Mouse (Mus musculus): ENCODE results near the gene Jdp2.

The Jdp2 gene

DNA sequence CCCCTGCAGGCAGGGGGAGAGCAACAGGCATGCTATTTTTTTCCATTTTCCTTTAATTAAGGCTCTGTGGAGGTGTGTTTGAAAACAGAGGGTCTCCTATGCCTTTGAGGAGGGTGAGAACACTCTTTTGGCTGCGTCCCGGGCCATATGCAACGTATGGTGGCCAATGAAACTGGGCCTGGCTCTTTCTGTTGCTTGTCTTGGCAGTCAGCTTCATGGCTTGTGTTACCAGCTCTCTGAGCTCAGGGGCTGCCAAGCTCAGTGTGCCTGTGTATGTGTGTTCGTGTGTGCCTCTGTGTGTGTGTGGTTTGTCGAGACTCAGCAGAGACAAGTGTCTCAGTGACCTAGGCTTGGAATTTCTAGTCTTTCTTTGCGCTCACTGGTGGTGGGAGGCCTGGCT, 2.7 kb downstream of the Jdp2 start:
- no peak for DNase-seq (ENCODE audit: low spot score in 2 of 2)

GRCm38 (mm10) chr12:85602153-85602552, 3.3 kb downstream of the Jdp2 start:
- no peak for DNase-seq (ENCODE audit: low spot score in 2 of 2)

DNA sequence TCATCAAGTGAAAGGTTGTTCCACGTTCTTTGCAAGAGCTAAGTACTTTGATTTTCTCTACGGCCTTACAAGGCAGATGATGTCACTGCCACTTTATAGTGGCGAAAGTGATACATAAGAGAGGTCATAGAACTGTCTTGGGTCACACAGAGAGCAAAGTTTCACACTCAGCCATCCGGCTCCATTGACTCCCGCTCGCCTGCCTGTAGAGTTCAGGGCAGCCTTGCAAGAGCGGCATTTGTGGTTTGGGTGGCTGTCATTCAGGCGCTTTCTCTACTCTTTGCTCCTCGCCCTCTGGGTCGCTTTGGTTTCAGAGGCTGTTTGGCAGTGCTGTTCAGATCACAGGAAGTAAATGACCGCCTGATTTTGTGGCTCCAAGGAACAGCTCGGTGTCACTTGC, 4.0 kb downstream of the Jdp2 start:
- no peak for DNase-seq (ENCODE audit: low spot score in 2 of 2)

DNA sequence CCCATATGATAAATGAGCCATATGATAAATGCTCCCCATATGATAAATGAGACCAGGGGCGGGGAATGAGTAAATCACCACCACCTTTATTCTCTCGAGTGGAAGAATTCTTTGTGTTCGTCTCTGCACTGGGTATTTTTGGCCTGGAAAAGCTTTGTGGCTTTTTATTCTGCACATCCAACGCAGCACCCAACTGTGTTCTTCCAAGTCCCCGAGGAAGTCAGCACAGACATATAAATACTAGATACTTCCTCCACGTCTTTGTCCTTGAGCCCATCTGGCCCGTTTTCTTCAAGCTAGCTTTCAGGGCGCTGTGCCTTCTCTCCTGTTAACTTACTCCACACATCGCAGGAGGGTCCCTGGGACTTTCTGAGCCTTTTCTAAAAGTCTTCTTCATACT, 4.9 kb downstream of the Jdp2 start:
- no peak for DNase-seq (ENCODE audit: low spot score in 2 of 2)

GRCm38 (mm10) chr12:85604301-85604998, 5.6 kb downstream of the Jdp2 start:
- DNase-seq (ENCODE audit: low spot score in 2 of 2) = no peak

GRCm38 (mm10) chr12:85607519-85608449, 9.0 kb downstream of the Jdp2 start:
- peak in 1 of 2 experiments; percentile 26 for DNase-seq (ENCODE audit: low spot score in 2 of 2)

- no peak for DNase-seq (ENCODE audit: low spot score in 2 of 2)
These were observed 11.3 kb downstream of the Jdp2 start for GRCm38 (mm10) chr12:85610167-85610566.

- DNase-seq (ENCODE audit: low spot score in 2 of 2) = no peak
These were observed 15.3 kb downstream of the Jdp2 start for GRCm38 (mm10) chr12:85614090-85614489.

DNA sequence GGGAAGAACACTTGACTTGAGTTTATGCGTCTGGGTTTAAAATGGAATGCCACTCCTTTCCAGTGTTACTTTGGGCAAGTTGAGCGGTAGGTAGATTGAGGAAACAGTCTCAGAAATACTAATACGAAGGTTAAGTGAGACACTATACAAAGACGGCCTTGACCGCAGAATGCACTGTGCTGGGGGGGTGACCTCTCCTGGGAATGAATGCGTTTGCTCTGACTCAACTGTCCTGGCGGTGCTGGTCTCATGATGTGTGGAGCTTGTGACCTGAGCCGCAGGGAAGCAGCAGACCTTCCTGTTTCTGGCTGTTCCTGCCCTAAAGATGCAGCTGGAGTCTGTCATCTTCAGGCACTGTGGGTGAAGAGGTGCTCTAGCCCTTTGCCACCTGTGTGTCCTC, 16.7 kb downstream of the Jdp2 start:
- no peak for DNase-seq (ENCODE audit: low spot score in 2 of 2)

- no peak for DNase-seq (ENCODE audit: low spot score in 2 of 2)
These were observed 19.1 kb downstream of the Jdp2 start for GRCm38 (mm10) chr12:85617885-85618284.

DNA sequence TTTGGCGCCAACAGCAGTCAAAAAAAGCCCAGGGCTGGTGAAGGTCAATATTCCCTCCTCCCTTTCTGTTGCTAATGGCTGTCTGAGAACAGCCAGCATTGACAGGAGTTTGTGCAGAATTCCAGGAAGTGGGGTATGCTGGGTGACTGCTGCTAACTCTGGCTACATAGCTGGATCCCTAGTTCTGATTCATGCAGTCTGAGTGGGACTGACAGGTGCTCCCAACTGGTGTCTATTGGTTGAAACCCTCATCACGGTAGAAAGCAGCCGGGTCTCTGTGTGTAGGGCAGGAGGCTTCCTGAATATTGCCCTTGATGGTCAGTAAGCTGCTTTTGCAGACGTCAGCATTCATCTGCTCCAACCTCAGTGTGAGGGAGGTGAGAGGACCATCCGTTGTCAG, 19.6 kb downstream of the Jdp2 start:
- no peak for DNase-seq (ENCODE audit: low spot score in 2 of 2)

- DNase-seq (ENCODE audit: low spot score in 2 of 2) = no peak
These were observed 20.6 kb downstream of the Jdp2 start for GRCm38 (mm10) chr12:85619283-85619897.

DNA sequence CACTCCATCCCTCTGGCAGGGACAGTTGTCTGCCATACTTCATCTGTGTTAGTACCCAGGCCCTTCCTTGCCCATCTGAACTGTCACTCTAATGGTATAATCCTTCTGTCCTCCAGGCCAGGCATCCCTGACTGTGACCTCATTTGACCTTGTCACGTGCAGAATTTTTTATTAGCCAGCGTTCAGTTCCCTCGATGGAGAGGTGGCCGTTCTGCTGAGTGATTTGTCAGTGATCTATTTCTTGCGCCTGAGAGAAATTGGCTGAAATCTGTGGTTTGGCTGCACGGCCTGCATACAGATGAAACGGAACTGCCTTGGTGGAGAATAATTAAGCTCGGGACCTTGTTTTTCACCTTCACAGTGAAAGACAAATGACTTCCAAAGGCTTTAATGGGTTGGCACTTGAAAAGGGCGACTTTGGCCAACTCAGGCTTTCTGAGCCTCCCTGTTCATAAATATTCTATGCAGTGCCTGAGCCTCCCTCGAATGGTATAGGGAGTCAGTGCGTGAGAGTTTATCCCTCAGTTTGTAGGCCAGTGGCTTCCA, 21.1 kb downstream of the Jdp2 start:
- no peak for DNase-seq (ENCODE audit: low spot score in 2 of 2)

GRCm38 (mm10) chr12:85621027-85621426, 22.2 kb downstream of the Jdp2 start:
- no peak for DNase-seq (ENCODE audit: low spot score in 2 of 2)

DNA sequence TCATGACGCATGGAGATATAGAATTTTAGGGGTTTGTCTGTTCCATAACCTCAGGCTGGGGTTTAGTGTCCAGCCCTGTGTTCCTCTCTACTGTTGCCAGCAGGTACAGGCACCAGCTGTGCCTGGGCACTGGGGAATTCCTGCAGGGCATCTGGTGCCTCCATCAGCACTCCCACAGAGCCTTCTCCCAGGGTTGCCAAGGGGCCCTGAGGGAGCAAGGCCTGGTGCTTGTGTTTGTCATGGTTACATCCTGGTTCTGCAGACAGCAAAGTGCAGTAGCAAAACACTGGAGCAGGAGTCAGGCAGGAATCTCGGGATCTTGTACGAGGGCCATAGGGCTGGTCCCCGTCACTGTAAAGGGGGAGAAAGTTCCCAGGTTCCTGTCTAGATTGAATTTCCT, 22.8 kb downstream of the Jdp2 start:
- no peak for DNase-seq (ENCODE audit: low spot score in 2 of 2)

DNA sequence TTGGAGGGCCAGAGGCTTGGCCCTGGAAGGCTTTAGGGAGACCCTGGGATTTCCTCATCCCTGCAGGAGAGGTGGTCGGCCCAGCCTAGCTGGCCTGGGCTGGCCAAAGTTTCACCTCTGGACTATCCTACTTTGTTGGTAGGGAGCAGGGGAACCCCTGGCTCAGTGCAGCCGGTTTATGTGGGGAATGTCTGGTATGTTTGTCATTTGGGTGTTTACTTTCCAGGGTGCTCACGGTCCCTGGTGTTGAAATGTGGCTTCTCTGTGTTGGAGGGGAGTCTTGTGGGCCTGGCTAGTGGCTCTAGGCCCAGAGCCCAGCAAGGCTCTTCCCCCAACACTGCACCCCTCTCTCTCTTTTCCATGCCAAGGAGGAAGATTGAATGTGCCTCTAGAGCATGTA, 24.9 kb downstream of the Jdp2 start:
- no peak for DNase-seq (ENCODE audit: low spot score in 2 of 2)

DNA sequence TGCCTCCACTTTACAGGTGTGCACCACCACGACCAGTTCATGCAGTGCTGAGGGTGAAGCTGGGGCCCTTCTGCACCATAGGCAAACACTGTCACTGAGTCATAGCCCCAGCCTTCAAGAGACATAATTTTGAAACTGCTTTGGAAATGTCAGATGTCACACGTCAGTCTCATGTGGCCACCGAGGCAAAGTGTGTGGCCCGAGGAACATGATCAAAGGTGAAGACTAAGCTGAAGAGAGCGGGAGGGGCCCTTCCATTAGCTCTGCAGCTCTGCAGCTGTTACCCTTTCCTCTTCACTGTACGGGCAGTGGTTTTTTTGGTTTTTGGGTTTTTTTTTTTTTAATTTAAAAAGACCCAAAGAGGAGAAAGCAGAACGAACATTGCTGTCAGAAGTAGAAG, 25.8 kb downstream of the Jdp2 start:
- DNase-seq (ENCODE audit: low spot score in 2 of 2) = no peak

DNA sequence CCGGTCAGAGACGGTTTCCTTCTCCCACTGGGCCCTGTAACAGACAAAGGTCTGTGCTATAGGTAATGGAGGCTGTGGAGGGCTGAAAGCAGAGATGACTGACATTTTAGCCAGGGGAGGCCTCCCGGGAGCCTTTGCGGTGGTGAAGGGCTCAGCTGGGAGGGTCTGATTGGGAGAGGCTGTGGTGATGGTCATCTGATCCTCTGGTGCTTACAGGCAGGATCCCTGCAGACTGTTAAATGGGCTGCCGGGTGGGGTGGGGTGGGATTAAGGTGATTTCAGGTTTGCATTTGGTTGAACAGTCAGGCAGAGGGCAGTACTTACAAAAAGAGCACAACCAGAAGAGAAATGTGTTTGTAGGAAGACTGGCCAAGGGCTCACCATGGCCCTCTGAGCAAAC, 27.0 kb downstream of the Jdp2 start:
- DNase-seq (ENCODE audit: low spot score in 2 of 2) = no peak

- peak; percentile 22 to 67 for DNase-seq (ENCODE audit: low spot score in 2 of 2)
These were observed 31.0 kb downstream of the Jdp2 start for GRCm38 (mm10) chr12:85629661-85630481.

DNA sequence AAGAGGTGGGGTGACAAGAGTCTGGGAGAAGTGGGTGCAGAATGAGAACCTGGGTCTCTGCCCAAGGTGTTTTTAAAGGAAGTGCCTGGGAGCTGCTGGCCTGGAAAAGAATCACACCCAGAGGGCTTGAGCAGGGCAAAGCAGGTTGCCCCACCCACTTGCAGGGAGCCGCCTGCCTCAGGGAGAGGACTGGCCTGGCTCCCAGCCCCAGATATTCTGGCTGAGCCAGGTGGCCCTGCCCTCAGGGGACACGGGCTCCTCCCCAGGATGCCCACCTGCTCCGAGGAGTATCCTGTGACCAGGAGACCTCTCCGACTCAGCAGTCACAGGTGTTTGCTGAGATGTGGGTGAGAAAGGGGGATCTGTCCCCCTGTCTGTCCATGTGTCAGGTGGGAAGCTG, 32.4 kb downstream of the Jdp2 start:
- DNase-seq (ENCODE audit: low spot score in 2 of 2) = no peak

GRCm38 (mm10) chr12:85632321-85632720, 33.5 kb downstream of the Jdp2 start:
- no peak for DNase-seq (ENCODE audit: low spot score in 2 of 2)

GRCm38 (mm10) chr12:85637932-85638331, 39.1 kb downstream of the Jdp2 start:
- DNase-seq (ENCODE audit: low spot score in 2 of 2) = no peak

Measured in spleen, postnatal 4 days (tissue).